Mouse (Mus musculus) hindbrain, embryonic 16.5 days (tissue): ENCODE measurements around the gene Terb1. TPM values are rescaled to one million over a fixed set of nuclear protein-coding genes. Genes with fewer than 3 reads are reported as not detected.

Experiments
- ATAC-seq: fragments of 200-750 bp; cut with Nextera tagmentation; 2 replicates; pipeline ENCODE4 v1.8.0; 2017; ENCODE audit warnings: moderate TSS enrichment, moderate library complexity
- H3K27ac ChIP-seq: fragments of 300-500 bp; sonication (generic); 2 replicates; pipeline ENCODE4 v1.5.1; 2014; ENCODE audit warnings: low read depth, mild to moderate bottlenecking, control low read depth, low read length, moderate library complexity
- H3K27me3 ChIP-seq: fragments of 300-500 bp; sonication (generic); replicated peaks from 2 replicates; pipeline ENCODE4 v1.6.1; 2014; ENCODE audit warnings: low read length; ENCODE audit not compliant: control insufficient read depth, insufficient read depth
- H3K36me3 ChIP-seq: fragments of 300-500 bp; sonication (generic); 2 replicates; pipeline ENCODE4 v1.6.1; 2014; ENCODE audit warnings: mild to moderate bottlenecking, low read length, moderate library complexity, mixed read lengths; ENCODE audit not compliant: control insufficient read depth, insufficient read depth
- H3K4me1 ChIP-seq: fragments of 300-500 bp; sonication (generic); 2 replicates; pipeline ENCODE4 v1.6.1; 2014; ENCODE audit warnings: low read depth, low read length; ENCODE audit not compliant: control insufficient read depth, insufficient read depth
- H3K4me2 ChIP-seq: fragments of 300-500 bp; sonication (generic); 2 replicates; pipeline ENCODE4 v1.6.1; 2014; ENCODE audit warnings: mild to moderate bottlenecking, low read length, control low read depth, moderate library complexity
- H3K4me3 ChIP-seq: fragments of 300-500 bp; sonication (generic); 2 replicates; pipeline ENCODE4 v1.5.1; 2014; ENCODE audit warnings: mild to moderate bottlenecking, low read length, control low read depth, moderate library complexity
- H3K9ac ChIP-seq: fragments of 300-500 bp; sonication (generic); 2 replicates; pipeline ENCODE4 v1.6.1; 2014; ENCODE audit warnings: low read depth, mild to moderate bottlenecking, control low read depth, low read length, moderate library complexity
- H3K9me3 ChIP-seq: fragments of 300-500 bp; sonication (generic); 2 replicates; pipeline ENCODE4 v1.6.1; 2014; ENCODE audit warnings: mild to moderate bottlenecking, low read length, moderate library complexity; ENCODE audit not compliant: control insufficient read depth
- WGBS: fragments of 180-500 bp; shearing (Covaris S2); extraction: QIAGEN DNeasy Blood & Tissue Kit; methylation state at CpG from one replicate; pipeline ENCODE4 v1.1.7; 2014; 5-methylcytosine and 5-hydroxymethylcytosine counted together
- polyA plus RNA-seq: library from polyadenylated mRNA; unstranded; fragments of >200 nt; fragmentation: Nextera tagmentation; extraction: Ambion mirVana; gene quantifications from 2 replicates; pipeline ENCODE4 v1.2.1, GENCODE M21; 2015

The Terb1 gene
- polyA plus RNA-seq, 1 experiment from 2014 or later = 0.70 TPM

DNA sequence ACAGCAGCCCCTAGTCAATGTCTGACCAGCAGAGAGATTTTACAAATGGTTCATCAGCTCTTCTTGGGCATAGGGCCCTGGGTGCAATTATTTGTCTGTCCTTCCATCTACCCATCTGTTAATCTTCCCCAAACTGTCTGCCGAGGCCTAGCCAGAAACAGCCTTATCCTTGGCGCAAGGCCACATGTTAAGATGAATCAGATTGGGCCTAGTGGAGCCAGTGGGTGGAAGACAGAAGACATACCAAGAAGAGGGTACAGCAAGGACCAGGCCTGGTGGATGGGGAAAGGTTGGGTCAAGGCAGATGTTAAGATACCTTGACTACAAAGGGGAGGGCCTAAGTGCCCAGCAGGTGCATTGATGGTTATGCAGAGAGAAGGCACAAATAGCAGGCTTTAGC, 29.9 kb upstream of the Terb1 start:
- no peak overlapping the region for H3K4me2 ChIP-seq
- H3K9ac ChIP-seq = no peak overlapping the region
- no peak overlapping the region for H3K4me3 ChIP-seq
- WGBS = 92% methylated on average over 2 of the region's 2 CpGs
- peaks cover 33% of the 10 kb centered on the region for H3K27me3 ChIP-seq
- no peak for ATAC-seq
- H3K36me3 ChIP-seq = no peaks in the 10 kb centered on the region
- H3K27ac ChIP-seq = no peak overlapping the region
- H3K9me3 ChIP-seq = no peaks in the 10 kb centered on the region
- peaks cover 17% of the 10 kb centered on the region for H3K4me1 ChIP-seq

DNA sequence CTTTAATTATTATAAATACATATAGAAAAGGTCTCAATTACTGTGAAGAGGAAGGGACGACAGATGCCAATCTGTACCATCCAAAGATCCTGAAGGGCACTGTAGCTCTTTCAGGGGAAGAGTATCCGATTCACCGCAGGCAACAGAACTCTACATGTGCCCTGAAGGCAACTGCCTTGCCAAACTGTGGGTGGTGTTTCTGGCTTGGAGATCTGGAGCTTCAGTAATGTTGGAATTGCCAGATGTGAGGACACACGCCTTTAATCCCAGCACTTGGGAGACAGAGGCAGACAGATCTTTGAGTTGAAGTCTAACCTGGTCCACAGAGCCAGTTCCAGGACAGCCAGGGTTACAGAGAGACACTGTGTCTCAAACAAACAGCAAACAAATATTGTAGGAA, 29.2 kb upstream of the Terb1 start:
- no peak overlapping the region for H3K27ac ChIP-seq
- peaks cover 17% of the 10 kb centered on the region for H3K4me1 ChIP-seq
- no peak for ATAC-seq
- no peaks in the 10 kb centered on the region for H3K9me3 ChIP-seq
- no peak overlapping the region for H3K9ac ChIP-seq
- no peak overlapping the region for H3K4me2 ChIP-seq
- no peak overlapping the region for H3K4me3 ChIP-seq
- H3K36me3 ChIP-seq = no peaks in the 10 kb centered on the region
- peaks cover 33% of the 10 kb centered on the region for H3K27me3 ChIP-seq
- WGBS = 89% methylated on average over 4 of the region's 4 CpGs

DNA sequence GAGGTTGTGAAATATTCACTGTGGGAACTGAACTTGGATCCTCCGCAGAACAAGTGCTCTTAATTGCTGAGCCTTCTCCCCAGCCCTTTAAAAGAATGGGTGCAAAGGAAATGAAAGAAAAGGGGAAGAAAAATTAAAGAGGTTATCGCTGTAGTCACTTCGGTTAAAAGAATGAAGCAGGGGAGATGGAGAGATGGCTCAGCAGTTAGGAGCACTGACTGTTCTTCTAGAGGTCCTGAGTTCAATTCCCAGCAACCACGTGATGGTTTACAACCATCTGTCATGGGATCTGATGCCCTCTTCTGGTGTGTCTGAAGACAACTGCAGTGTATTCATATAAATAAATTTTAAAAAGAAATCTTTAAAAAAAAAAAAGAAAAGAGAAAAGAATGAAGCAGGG, 26.3 kb upstream of the Terb1 start:
- Histone ChIP-seq H3K27me3 (peaks cover 12% of the 10 kb centered on the region), H3K27ac (no peak overlapping the region), H3K9me3 (no peaks in the 10 kb centered on the region), H3K4me3 (no peak overlapping the region), H3K9ac (no peak overlapping the region), H3K36me3 (no peaks in the 10 kb centered on the region), H3K4me1 (peaks cover 15% of the 10 kb centered on the region), H3K4me2 (no peak overlapping the region)
- no peak for ATAC-seq
- 84% methylated on average over 4 of the region's 4 CpGs for WGBS

DNA sequence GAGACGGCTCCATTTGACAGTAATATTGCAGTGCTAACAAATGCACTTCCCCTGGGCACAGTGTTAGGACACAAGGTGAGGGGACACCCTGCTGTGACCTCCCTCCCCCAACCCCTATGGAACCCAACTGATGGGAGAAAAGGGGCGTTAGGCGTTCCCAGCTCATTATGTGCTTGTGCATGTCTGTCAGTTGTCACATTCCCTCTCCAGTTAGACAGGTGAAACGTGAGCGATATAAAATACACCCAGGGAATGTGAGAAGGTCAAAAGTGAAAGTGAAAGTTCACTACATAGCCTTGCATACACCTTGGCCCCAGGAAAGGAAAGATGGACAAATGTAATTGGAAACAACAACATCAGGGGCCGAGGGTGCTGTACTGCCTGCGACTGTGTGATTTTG, 25.7 kb upstream of the Terb1 start:
- Histone ChIP-seq H3K27me3 (peaks cover 9% of the 10 kb centered on the region; the same call in 1 of the 2 replicates), H3K4me3 (peak overlapping the region; percentile 59; the same call in 1 of the 2 replicates), H3K36me3 (no peaks in the 10 kb centered on the region; the same call in 1 of the 2 replicates), H3K9me3 (no peaks in the 10 kb centered on the region), H3K4me1 (peaks cover 9% of the 10 kb centered on the region), H3K9ac (peak overlapping the region; percentile 53; the same call in 1 of the 2 replicates), H3K4me2 (peak overlapping the region; percentile 65), H3K27ac (no peak overlapping the region)
- no peak for ATAC-seq
- 43% methylated on average over 7 of the region's 7 CpGs for WGBS

DNA sequence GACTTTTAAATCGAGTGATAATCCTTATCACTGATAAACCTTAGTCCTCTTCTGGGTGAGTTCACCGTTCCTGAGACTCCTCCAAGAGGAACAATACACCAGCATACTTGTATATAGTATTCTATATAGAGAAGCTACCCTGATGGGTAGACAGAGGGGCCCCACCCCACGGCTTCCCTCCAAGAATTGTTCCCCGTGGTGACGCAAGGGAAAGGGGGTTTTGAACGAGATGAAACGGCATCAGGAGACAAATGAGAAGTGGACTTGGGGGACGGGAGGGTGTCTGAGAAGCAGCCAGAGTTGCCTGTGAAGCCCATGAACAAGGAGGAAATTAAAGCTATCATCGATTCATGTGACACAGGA, 25.1 kb upstream of the Terb1 start:
- no peaks in the 10 kb centered on the region for H3K9me3 ChIP-seq
- H3K9ac ChIP-seq = peak overlapping the region; percentile 53
- peaks cover 9% of the 10 kb centered on the region for H3K4me1 ChIP-seq
- H3K4me3 ChIP-seq = peak overlapping the region; percentile 59
- peaks cover 5% of the 10 kb centered on the region; the same call in 1 of the 2 replicates for H3K27me3 ChIP-seq
- peak overlapping the region; percentile 11; the same call in 1 of the 2 replicates for H3K27ac ChIP-seq
- WGBS = 8% methylated on average over 9 of the region's 9 CpGs
- ATAC-seq = peak; percentile 70
- H3K36me3 ChIP-seq = peaks cover 5% of the 10 kb centered on the region
- peak overlapping the region; percentile 65 for H3K4me2 ChIP-seq

DNA sequence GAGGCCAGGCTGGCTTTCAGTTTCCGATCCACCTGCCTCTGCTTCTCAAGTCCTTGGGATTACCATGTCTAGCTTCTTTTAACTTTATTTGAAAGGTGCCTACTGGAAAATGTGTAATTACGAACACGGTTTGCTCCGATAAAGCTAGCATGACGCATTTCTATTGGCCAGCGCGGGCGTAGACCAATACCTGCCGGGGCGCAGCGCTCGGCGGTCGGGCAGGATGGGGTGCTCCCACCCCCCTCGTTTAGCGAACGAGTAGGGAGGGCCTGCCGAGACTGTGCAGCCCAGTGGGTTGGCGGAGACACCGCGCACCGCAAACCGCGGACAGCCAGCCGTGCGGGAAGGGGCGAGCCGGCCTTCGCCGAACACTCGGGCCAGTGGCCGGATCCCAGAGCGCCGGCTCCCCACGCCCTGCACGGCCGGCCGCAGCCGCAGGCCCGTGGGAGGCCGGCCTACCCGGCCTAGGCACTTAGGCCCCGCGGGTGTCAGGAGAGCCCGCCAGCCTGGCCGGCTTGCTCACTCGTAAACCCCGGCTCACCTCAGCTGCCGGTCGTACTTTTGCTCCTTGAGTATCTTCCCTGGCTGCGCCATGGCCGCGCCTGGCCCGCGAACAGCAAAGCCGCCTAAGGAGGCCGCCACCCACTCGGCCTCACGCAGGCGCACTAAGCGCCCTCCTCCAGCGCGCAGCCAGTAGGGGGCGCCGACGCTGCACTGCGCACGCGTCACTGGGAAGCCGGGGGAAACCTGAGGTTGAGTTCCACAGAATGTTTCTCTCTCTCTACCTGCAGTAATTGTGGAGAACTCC, 24.5 kb upstream of the Terb1 start, which contains the start of the genes Nae1 and Car7:
Gene Nae1 (minus strand): TSS at position 667 of the 808 bp plus-strand sequence.
Gene Car7 (plus strand): TSS at position 719 of the 808 bp plus-strand sequence.
- Histone ChIP-seq H3K4me1 (peaks cover 9% of the 10 kb centered on the region), H3K27ac (peak within 1 kb of the TSS; percentile 79), H3K4me2 (peak within 1 kb of the TSS; percentile 79)

DNA sequence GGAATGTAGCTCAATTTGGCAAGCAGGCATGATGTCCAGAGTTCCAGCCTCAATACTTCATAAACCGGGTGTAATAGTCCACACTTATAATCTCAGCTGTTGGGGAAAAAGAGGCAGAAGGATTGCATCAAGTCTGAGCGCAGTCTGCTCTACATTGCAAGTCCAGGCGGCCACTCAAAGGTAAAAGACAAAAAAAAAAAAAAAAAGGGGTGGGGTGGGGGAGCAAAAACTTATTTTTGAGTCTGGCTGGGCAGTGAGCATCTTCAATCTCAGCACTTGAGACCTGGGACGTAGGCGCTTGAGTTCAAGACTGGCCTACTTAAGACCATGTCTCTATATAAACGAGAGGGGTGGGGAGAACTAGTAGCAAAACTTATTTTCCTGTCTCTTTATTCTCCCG, 23.8 kb upstream of the Terb1 start:
- H3K9me3 ChIP-seq = no peaks in the 10 kb centered on the region
- peaks cover 9% of the 10 kb centered on the region for H3K4me1 ChIP-seq
- H3K9ac ChIP-seq = peak overlapping the region; percentile 93
- 17% methylated on average over 7 of the region's 7 CpGs for WGBS
- H3K36me3 ChIP-seq = peaks cover 6% of the 10 kb centered on the region
- H3K4me2 ChIP-seq = peak overlapping the region; percentile 79
- no peaks in the 10 kb centered on the region for H3K27me3 ChIP-seq
- no peak overlapping the region; the same call in 1 of the 2 replicates for H3K27ac ChIP-seq
- peak overlapping the region; percentile 59 for H3K4me3 ChIP-seq
- ATAC-seq = peak; percentile 9; the same call in 1 of the 2 replicates

More for the DNA sequence above, 24.5 kb upstream of the Terb1 start, which contains the start of the genes Nae1 and Car7:
- WGBS = under 1% methylated on average over 68 of the region's 70 CpGs
- no peaks in the 10 kb centered on the region for H3K9me3 ChIP-seq
- H3K9ac ChIP-seq = peak within 1 kb of the TSS; percentile 93
- H3K4me3 ChIP-seq = peak within 1 kb of the TSS; percentile 59
- ATAC-seq = peak; percentile 96
- peaks cover under 1% of the 10 kb centered on the region; the same call in 1 of the 2 replicates for H3K27me3 ChIP-seq
- peaks cover 6% of the 10 kb centered on the region for H3K36me3 ChIP-seq

DNA sequence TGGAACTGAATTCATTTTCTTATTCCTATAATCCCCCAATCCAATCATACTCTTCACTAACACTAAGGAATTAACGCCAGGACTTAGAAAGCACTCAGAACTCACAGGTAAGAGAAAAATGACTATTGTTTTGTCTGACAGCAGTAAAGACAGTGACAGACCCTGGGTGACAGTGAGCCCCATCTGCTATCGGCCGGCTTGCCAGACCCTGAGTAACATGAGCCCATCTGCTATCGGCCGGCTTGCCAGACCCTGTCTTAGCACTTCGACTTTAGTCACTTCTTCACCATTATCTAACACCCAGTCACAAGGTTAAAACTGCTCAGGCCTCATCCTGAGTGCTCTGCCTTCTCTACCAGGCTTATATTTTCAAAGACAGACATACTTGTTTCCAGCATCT, 20.0 kb upstream of the Terb1 start:
- no peak overlapping the region for H3K9ac ChIP-seq
- H3K4me2 ChIP-seq = no peak overlapping the region
- no peaks in the 10 kb centered on the region for H3K27me3 ChIP-seq
- H3K4me3 ChIP-seq = no peak overlapping the region
- no peaks in the 10 kb centered on the region for H3K9me3 ChIP-seq
- no peak overlapping the region for H3K27ac ChIP-seq
- WGBS = 81% methylated on average over 6 of the region's 6 CpGs
- no peak for ATAC-seq
- H3K36me3 ChIP-seq = peaks cover 6% of the 10 kb centered on the region
- peaks cover 9% of the 10 kb centered on the region for H3K4me1 ChIP-seq

DNA sequence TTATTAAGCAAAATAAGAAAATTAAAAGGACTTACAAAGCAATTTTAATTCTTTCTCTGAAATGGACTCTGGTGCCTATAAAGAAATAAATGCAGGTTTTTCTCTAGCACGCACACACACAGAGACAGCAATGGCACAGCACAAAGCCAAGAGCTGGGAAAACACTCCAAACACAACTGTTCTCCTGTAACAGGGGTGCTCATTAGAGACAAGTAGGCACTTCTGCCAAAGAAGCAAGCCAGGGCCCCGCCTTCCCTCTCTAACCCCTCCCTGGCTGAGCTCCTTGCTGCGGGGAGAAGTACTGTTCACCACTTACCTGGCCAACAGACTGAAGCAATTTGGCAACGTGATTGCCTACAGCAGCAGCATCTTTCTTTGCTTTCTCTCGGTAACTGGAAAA, 8.2 kb upstream of the Terb1 start:
- Histone ChIP-seq H3K27ac (no peak overlapping the region), H3K4me3 (no peak overlapping the region), H3K36me3 (peaks cover 28% of the 10 kb centered on the region), H3K27me3 (no peaks in the 10 kb centered on the region), H3K4me2 (no peak overlapping the region), H3K9me3 (no peaks in the 10 kb centered on the region), H3K9ac (no peak overlapping the region), H3K4me1 (no peaks in the 10 kb centered on the region)
- no peak for ATAC-seq
- 81% methylated on average over 5 of the region's 5 CpGs for WGBS
